Mouse (Mus musculus) spleen, adult 2 months (tissue): ENCODE data around the gene Stra8. TPM values are rescaled to one million over a fixed set of nuclear protein-coding genes. Genes with fewer than 3 reads are reported as not detected.

Source experiments
- DNase-seq, 2 experiments: peaks; one replicate each; pipeline versions ENCODE4 v3.0.0 to v3.0.0-alpha.2; 2012 to 2021; ENCODE audit warnings: low spot score in 2 of 2, low read depth in 1 of 2
- H3K27ac ChIP-seq: fragments of 200-500 bp; 2 replicates; pipeline ENCODE4 v1.5.1; 2012; ENCODE audit warnings: low read length, inconsistent platforms; ENCODE audit not compliant: insufficient read depth
- H3K27me3 ChIP-seq: fragments of 200-500 bp; 2 replicates; pipeline ENCODE4 v1.6.1; 2012; ENCODE audit warnings: mild to moderate bottlenecking, moderate library complexity, low read length, inconsistent platforms; ENCODE audit not compliant: control insufficient read depth, insufficient read depth
- H3K36me3 ChIP-seq: fragments of 200-500 bp; 2 replicates; pipeline ENCODE4 v1.6.1; 2012; ENCODE audit warnings: mild to moderate bottlenecking, low read length, inconsistent platforms; ENCODE audit not compliant: control insufficient read depth, insufficient read depth
- H3K4me1 ChIP-seq: fragments of 200-500 bp; 2 replicates; pipeline ENCODE4 v1.6.1; 2011; ENCODE audit warnings: inconsistent platforms; ENCODE audit not compliant: control insufficient read depth, insufficient read depth, insufficient read length
- H3K4me3 ChIP-seq: fragments of 200-500 bp; 2 replicates; pipeline ENCODE4 v1.5.1; 2011; ENCODE audit warnings: mild to moderate bottlenecking, inconsistent platforms; ENCODE audit not compliant: insufficient read depth, insufficient read length; ENCODE audit errors: extremely low read depth
- CTCF ChIP-seq: fragments of 200-500 bp; IDR thresholded peaks from 2 replicates; pipeline ENCODE4 v1.5.1; 2011; ENCODE audit warnings: mild to moderate bottlenecking, inconsistent platforms; ENCODE audit not compliant: insufficient read depth, insufficient read length, insufficient replicate concordance; ENCODE audit errors: extremely low read depth
- POLR2A ChIP-seq: fragments of 200-500 bp; IDR thresholded peaks from 2 replicates; pipeline ENCODE4 v1.6.1; 2011; ENCODE audit warnings: low read depth, low read length, inconsistent platforms
- WGBS: fragments of 180-500 bp; shearing (Covaris S2); methylation state at CpG from one replicate; pipeline ENCODE4 v1.1.7; 2018; 5-methylcytosine and 5-hydroxymethylcytosine counted together
- polyA plus RNA-seq: library from polyadenylated mRNA; depleted of rRNA; stranded (reverse); fragments of >200 nt; gene quantifications from 2 replicates; pipeline ENCODE4 v1.2.3, GENCODE M21; 2012

The Stra8 gene
- polyA plus RNA-seq, 1 experiment: not detected

GRCm38 (mm10) chr6:34889185-34889584 lies 30.8 kb upstream of the Stra8 start:
- no peak for DNase-seq
- no peak overlapping the region for H3K27ac ChIP-seq
- WGBS: 95% methylated on average over 4 of the region's 4 CpGs
- no peaks in the 10 kb centered on the region for H3K4me1 ChIP-seq
- TF ChIP-seq CTCF: no peak
- no peak for TF ChIP-seq POLR2A
- H3K27me3 ChIP-seq: no peaks in the 10 kb centered on the region
- H3K36me3 ChIP-seq: peaks cover 53% of the 10 kb centered on the region
- no peak overlapping the region for H3K4me3 ChIP-seq

DNA sequence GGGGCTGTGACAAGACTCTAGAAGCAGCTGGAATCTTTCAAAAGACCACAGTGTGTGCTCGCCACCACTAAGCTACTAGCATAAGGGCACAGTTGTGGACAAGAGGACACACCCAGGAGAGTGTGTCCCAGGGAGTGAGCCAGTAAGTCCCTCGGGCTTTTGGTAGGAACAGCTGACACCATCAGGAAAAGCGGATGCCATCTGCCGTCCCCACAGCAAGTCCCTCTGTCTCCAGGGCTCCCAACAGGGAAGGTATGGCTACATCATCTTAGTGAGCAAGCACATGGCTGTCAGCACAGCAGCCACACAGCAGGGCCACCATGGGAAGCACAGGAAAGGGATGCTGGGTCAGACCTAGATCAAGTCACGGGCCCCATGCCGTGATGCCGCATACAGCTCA lies 24.4 kb upstream of the Stra8 start:
- no peaks in the 10 kb centered on the region for H3K4me1 ChIP-seq

DNA sequence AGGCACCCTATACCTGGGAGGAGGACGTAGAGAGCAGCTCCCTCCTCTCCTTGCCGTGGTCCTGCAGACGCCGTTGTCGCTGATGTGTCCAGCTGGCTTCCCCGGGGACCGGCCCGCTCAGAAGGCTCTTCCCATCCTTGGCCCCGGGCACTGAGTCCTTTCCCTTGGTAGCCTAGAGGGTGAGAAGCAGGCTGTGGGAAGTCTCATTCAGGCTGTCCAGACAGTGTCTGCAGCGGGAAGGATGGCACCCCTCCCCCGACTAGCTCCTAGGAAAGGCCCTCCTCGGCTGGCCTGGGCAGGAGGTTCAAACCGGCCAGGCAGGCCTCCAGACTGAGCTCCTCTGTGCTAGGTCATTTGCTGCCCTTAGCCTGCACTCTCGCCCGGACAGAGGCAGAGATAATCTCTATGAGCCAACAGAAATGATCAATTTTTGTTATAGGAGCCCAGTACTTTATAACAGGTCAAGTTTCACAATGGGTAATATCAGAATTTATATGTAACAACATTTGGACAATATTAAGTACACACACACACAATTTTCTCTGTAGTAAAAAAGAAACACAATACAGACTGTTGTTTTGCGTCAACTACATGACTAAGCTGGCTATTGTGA lies 23.7 kb upstream of the Stra8 start:
- no peaks in the 10 kb centered on the region; the same call in 1 of the 2 replicates for H3K4me1 ChIP-seq
- H3K27ac ChIP-seq: no peak overlapping the region
- peaks cover 46% of the 10 kb centered on the region for H3K36me3 ChIP-seq
- H3K27me3 ChIP-seq: no peaks in the 10 kb centered on the region
- TF ChIP-seq CTCF (no peak), POLR2A (no peak)
- no peak for DNase-seq
- WGBS: 92% methylated on average over 16 of the region's 16 CpGs
- no peak overlapping the region for H3K4me3 ChIP-seq

More for the DNA sequence above, 24.4 kb upstream of the Stra8 start:
- H3K4me3 ChIP-seq: no peak overlapping the region
- WGBS: 96% methylated on average over 7 of the region's 7 CpGs
- no peaks in the 10 kb centered on the region for H3K27me3 ChIP-seq
- no peak overlapping the region for H3K27ac ChIP-seq
- TF ChIP-seq CTCF (no peak), POLR2A (no peak)
- DNase-seq: no peak
- peaks cover 48% of the 10 kb centered on the region for H3K36me3 ChIP-seq

GRCm38 (mm10) chr6:34899127-34899526 lies 20.8 kb upstream of the Stra8 start:
- DNase-seq: no peak
- TF ChIP-seq POLR2A (no peak), CTCF (no peak)
- peaks cover 34% of the 10 kb centered on the region for H3K36me3 ChIP-seq
- WGBS: 83% methylated on average over 2 of the region's 2 CpGs
- peaks cover 10% of the 10 kb centered on the region; the same call in 1 of the 2 replicates for H3K4me1 ChIP-seq
- no peak overlapping the region for H3K27ac ChIP-seq
- H3K27me3 ChIP-seq: no peaks in the 10 kb centered on the region
- H3K4me3 ChIP-seq: no peak overlapping the region

- H3K4me1 ChIP-seq: peaks cover 10% of the 10 kb centered on the region; the same call in 1 of the 2 replicates
- 100% methylated on average over 2 of the region's 2 CpGs for WGBS
- H3K36me3 ChIP-seq: peaks cover 26% of the 10 kb centered on the region
- DNase-seq: no peak
- TF ChIP-seq POLR2A (no peak), CTCF (no peak)
- H3K27me3 ChIP-seq: no peaks in the 10 kb centered on the region
- H3K27ac ChIP-seq: no peak overlapping the region
- no peak overlapping the region for H3K4me3 ChIP-seq
Observed at GRCm38 (mm10) chr6:34900990-34901389, 19.0 kb upstream of the Stra8 start.

- Histone ChIP-seq H3K4me1 (peaks cover 14% of the 10 kb centered on the region; the same call in 1 of the 2 replicates), H3K27ac (peak overlapping the region; percentile 89), H3K27me3 (no peaks in the 10 kb centered on the region), H3K36me3 (peaks cover 28% of the 10 kb centered on the region), H3K4me3 (peak overlapping the region; percentile 42; the same call in 1 of the 2 replicates)
- 27% methylated on average over 9 of the region's 9 CpGs for WGBS
- peak; percentile 41 to 61 for DNase-seq
- TF ChIP-seq CTCF: no peak
- no peak for TF ChIP-seq POLR2A
Observed at GRCm38 (mm10) chr6:34901911-34902444, 18.0 kb upstream of the Stra8 start.

DNA sequence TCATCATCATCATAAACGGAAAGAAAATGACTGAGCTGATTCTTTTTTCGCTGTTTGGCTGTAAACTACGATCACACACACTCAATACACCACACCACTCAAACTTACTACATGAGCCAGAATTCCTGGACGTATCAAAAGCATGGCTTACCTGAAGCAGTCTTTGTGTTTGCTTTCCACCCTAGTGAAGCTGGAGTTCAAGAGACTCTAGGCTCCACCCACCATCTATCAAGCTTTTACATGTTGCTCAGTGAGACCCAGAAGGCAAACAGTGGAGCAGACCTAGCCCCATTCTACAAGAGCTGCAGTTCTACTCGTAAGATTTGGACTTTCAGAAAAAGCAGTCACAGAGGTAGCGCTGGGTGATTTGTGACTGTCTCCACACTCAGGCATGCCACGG lies 17.4 kb upstream of the Stra8 start:
- no peak for DNase-seq
- Histone ChIP-seq H3K27ac (peak overlapping the region; percentile 89; the same call in 1 of the 2 replicates), H3K27me3 (no peaks in the 10 kb centered on the region), H3K36me3 (peaks cover 29% of the 10 kb centered on the region), H3K4me3 (0 out of 2 replicates have a peak overlapping the region, but pooled peaks have one; percentile 3), H3K4me1 (peaks cover 14% of the 10 kb centered on the region; the same call in 1 of the 2 replicates)
- TF ChIP-seq POLR2A: no peak
- WGBS: 86% methylated on average over 7 of the region's 7 CpGs
